Mouse (Mus musculus): Measurements from ENCODE around the gene Rtn4rl1. TPM values are rescaled to one million over a fixed set of nuclear protein-coding genes. Genes with fewer than 3 reads are reported as not detected.
"Not testable (repeated sequence)": the region's sequence is repeated elsewhere in the genome, so short reads cannot be mapped to it uniquely, and the experiment has no call there.

The Rtn4rl1 gene
- polyA plus RNA-seq, 1 experiment from 2014 or later = 1.4 TPM

DNA sequence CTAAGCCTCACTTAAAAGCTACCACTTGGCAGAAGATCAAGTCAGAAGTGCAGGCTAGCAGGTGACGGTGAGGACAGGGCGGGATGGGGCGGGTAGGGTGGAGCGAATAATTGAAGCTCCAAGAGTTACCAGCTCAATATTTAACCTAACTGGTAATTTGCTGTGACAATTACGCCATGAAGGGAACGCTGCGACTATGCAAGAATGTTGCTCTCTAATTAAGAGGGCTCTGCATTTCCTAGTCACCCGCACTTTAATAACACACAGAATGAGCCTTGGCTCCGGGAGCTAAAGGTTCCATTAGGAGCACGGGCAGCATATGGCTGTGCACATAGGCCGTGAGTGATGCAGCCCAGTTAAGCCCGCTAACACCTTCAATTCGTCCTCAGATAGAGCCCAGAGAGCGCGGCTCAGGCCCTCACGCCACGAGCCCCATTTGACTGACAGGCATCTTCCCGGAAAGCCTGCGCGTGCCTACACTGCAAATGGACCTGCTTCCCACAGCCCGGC lies 100.3 kb downstream of the Rtn4rl1 start:
- 49% methylated on average over 21 of the region's 21 CpGs for WGBS
- Histone ChIP-seq H3K4me1 (ENCODE audit: control insufficient read depth, insufficient read depth, low read length) (peaks cover 14% of the 10 kb centered on the region), H3K27me3 (ENCODE audit: control insufficient read depth, insufficient read depth, low read length) (no peaks in the 10 kb centered on the region), H3K4me3 (replicated peaks; ENCODE audit: low read length) (no peak overlapping the region), H3K27ac (ENCODE audit: low read length) (no peak overlapping the region), H3K9ac (ENCODE audit: low read length) (no peak overlapping the region), H3K36me3 (ENCODE audit: control insufficient read depth, insufficient read depth, low read length) (no peaks in the 10 kb centered on the region), H3K4me2 (ENCODE audit: low read depth, low read length) (no peak overlapping the region), H3K9me3 (replicated peaks; ENCODE audit: control insufficient read depth, low read length) (no peaks in the 10 kb centered on the region)
- 0 out of 2 replicates have a peak, but pooled peaks have one; percentile 14 for ATAC-seq (ENCODE audit: insufficient read depth, low FRiP score)

DNA sequence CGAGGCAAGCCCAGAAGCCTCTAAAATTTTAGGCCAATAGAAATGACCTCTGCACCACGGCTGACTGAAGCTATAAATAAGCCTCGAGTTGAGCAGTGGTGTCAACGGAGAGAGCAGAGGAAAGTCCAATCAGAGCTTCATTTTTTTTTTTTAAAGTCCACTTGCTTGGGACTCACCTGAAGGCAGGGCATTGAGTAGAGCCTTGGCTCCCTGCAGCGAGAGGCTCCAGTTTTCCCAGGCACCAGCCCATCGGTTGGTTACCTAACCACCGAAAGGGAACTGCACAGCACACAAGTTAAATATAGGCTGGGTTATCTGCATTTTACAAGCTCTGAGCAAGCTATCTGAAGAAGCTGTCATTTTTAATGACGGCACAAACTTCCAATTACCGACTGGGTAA lies 101.3 kb downstream of the Rtn4rl1 start:
- Histone ChIP-seq H3K27ac (ENCODE audit: low read length) (no peak overlapping the region), H3K27me3 (ENCODE audit: control insufficient read depth, insufficient read depth, low read length) (no peaks in the 10 kb centered on the region), H3K9ac (ENCODE audit: low read length) (no peak overlapping the region), H3K4me2 (ENCODE audit: low read depth, low read length) (no peak overlapping the region), H3K4me3 (replicated peaks; ENCODE audit: low read length) (no peak overlapping the region), H3K9me3 (replicated peaks; ENCODE audit: control insufficient read depth, low read length) (no peaks in the 10 kb centered on the region), H3K36me3 (ENCODE audit: control insufficient read depth, insufficient read depth, low read length) (no peaks in the 10 kb centered on the region; the same call in 1 of the 2 replicates), H3K4me1 (ENCODE audit: control insufficient read depth, insufficient read depth, low read length) (peaks cover 14% of the 10 kb centered on the region)
- 55% methylated on average over 9 of the region's 9 CpGs for WGBS
- no peak for ATAC-seq (ENCODE audit: insufficient read depth, low FRiP score)

DNA sequence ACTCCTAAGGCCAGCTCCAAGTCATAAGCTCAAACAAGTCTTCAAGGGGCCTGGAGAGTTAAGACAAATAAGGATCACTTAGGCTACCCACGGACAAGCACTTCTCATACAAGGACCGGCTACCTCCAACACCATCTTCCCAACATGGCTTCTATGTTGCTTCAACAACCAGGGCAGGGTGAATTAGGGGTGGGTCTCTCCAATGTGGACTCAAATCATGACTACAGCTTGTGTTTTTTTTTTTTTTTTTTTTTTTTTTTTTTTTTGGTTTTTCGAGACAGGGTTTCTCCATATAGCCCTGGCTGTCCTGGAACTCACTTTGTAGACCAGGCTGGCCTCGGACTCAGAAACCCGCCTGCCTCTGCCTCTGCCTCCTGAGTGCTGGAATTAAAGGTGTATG lies 102.0 kb downstream of the Rtn4rl1 start:
- not testable (repeated sequence) for H3K4me3 ChIP-seq (replicated peaks; ENCODE audit: low read length); H3K27ac ChIP-seq (ENCODE audit: low read length); H3K4me2 ChIP-seq (ENCODE audit: low read depth, low read length); H3K9ac ChIP-seq (ENCODE audit: low read length); H3K27me3 ChIP-seq (ENCODE audit: control insufficient read depth, insufficient read depth, low read length); H3K9me3 ChIP-seq (replicated peaks; ENCODE audit: control insufficient read depth, low read length); ATAC-seq (ENCODE audit: insufficient read depth, low FRiP score); H3K36me3 ChIP-seq (ENCODE audit: control insufficient read depth, insufficient read depth, low read length)
- peaks cover 14% of the 10 kb centered on the region for H3K4me1 ChIP-seq (ENCODE audit: control insufficient read depth, insufficient read depth, low read length)
- 90% methylated on average over 5 of the region's 5 CpGs for WGBS

DNA sequence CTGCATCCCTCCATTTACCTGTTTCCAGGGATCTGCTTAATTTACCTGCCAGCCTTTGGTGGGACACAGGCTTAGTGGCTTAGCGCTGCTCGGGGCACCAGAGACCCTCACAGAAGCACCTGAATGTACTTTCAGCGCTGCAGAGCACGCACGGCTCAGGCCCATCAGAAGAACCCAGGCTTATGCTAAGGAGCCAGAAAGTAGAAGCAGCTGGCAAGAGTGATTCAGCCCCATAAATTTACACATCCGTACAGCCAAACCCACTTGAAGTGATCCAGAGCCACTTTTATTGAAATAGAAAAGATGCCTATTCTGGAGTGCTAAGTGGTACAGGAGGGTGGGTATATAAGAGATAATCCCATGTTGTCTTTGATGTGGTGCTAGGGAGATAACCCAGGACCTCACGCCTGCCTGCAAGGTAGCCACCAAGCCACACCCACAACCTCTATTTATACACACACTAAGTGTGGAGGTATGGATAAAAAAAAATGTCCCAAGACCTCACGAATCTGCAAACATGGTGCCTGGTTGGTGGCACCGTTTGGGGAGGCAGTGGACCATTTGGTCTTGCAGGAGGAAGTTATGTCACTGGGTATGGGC lies 102.9 kb downstream of the Rtn4rl1 start:
- Histone ChIP-seq H3K4me3 (replicated peaks; ENCODE audit: low read length) (no peak overlapping the region), H3K27me3 (ENCODE audit: control insufficient read depth, insufficient read depth, low read length) (no peaks in the 10 kb centered on the region), H3K9ac (ENCODE audit: low read length) (no peak overlapping the region), H3K4me1 (ENCODE audit: control insufficient read depth, insufficient read depth, low read length) (peaks cover 14% of the 10 kb centered on the region), H3K9me3 (replicated peaks; ENCODE audit: control insufficient read depth, low read length) (no peaks in the 10 kb centered on the region), H3K36me3 (ENCODE audit: control insufficient read depth, insufficient read depth, low read length) (peaks cover 5% of the 10 kb centered on the region), H3K27ac (ENCODE audit: low read length) (no peak overlapping the region), H3K4me2 (ENCODE audit: low read depth, low read length) (no peak overlapping the region)
- ATAC-seq (ENCODE audit: insufficient read depth, low FRiP score) = no peak
- 73% methylated on average over 9 of the region's 9 CpGs for WGBS

DNA sequence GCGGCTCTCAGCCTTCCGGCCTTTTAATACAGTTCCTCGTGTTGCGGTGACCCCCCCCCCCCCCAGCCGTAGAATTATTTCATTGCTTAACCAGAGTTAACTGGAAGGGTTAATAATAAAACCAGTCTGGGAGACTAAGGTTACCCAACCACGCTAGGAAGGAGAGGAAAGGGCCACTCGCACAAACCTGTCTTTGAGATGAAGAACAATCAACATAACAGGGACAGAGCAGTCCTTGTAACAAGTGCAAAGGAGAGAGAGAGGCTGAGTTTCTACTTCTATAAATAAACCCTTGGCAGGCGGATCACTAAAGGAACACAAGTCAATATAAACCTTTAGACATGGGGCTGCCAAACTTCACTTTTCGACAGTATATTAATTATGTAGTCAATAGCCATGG lies 104.0 kb downstream of the Rtn4rl1 start:
- Histone ChIP-seq H3K36me3 (ENCODE audit: control insufficient read depth, insufficient read depth, low read length) (peaks cover 5% of the 10 kb centered on the region), H3K27me3 (ENCODE audit: control insufficient read depth, insufficient read depth, low read length) (no peaks in the 10 kb centered on the region), H3K9me3 (replicated peaks; ENCODE audit: control insufficient read depth, low read length) (no peaks in the 10 kb centered on the region), H3K4me3 (replicated peaks; ENCODE audit: low read length) (no peak overlapping the region), H3K27ac (ENCODE audit: low read length) (no peak overlapping the region), H3K9ac (ENCODE audit: low read length) (no peak overlapping the region), H3K4me2 (ENCODE audit: low read depth, low read length) (no peak overlapping the region), H3K4me1 (ENCODE audit: control insufficient read depth, insufficient read depth, low read length) (peaks cover 14% of the 10 kb centered on the region)
- WGBS = 60% methylated on average over 9 of the region's 9 CpGs
- ATAC-seq (ENCODE audit: insufficient read depth, low FRiP score) = no peak

DNA sequence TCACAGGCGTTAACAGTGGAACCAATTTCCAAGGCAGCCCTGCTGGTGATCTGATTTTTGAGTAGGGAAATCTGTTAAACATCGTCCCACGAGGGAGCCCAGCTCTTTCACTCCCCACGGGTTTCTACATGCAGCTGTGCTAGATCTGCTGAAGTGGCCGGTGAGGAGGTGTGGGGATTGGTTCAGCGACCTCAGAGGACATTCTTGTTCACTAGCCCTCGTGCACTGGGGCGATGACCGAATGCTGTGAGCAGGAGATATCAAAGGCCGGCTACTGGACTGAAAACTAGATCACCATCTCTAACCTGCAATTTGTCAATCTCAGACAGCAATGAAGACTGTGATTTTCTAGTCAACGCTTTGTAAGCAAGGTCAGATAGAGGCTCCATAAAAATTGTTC lies 104.9 kb downstream of the Rtn4rl1 start:
- no peak overlapping the region for H3K9ac ChIP-seq (ENCODE audit: low read length)
- no peak for ATAC-seq (ENCODE audit: insufficient read depth, low FRiP score)
- no peak overlapping the region for H3K4me3 ChIP-seq (replicated peaks; ENCODE audit: low read length)
- no peak overlapping the region for H3K4me2 ChIP-seq (ENCODE audit: low read depth, low read length)
- peaks cover 5% of the 10 kb centered on the region for H3K36me3 ChIP-seq (ENCODE audit: control insufficient read depth, insufficient read depth, low read length)
- H3K4me1 ChIP-seq (ENCODE audit: control insufficient read depth, insufficient read depth, low read length) = peaks cover 11% of the 10 kb centered on the region
- no peaks in the 10 kb centered on the region for H3K27me3 ChIP-seq (ENCODE audit: control insufficient read depth, insufficient read depth, low read length)
- 46% methylated on average over 11 of the region's 11 CpGs for WGBS
- H3K9me3 ChIP-seq (replicated peaks; ENCODE audit: control insufficient read depth, low read length) = no peaks in the 10 kb centered on the region
- no peak overlapping the region for H3K27ac ChIP-seq (ENCODE audit: low read length)

DNA sequence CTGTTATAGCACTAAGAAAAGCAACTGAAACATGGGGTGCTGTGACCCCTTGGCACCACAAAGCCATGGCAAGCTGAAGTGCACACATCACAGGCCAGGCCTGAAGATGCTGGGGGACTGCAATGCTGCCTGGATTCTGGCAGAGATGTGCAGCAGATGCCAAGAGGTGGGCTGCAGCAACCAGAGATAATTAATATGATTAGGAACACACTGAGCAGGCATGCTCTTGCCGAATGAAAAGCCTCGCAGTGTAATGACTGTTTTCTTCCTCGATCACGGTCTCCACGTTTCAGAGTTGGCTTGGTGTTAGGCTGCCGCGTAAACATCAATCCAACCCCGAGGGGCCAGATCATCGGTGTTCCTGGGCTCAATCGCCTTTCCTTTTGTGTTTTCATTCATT lies 106.2 kb downstream of the Rtn4rl1 start:
- WGBS = 85% methylated on average over 10 of the region's 10 CpGs
- H3K9ac ChIP-seq (ENCODE audit: low read length) = no peak overlapping the region
- ATAC-seq (ENCODE audit: insufficient read depth, low FRiP score) = no peak
- no peaks in the 10 kb centered on the region for H3K27me3 ChIP-seq (ENCODE audit: control insufficient read depth, insufficient read depth, low read length)
- H3K4me3 ChIP-seq (replicated peaks; ENCODE audit: low read length) = no peak overlapping the region
- H3K4me1 ChIP-seq (ENCODE audit: control insufficient read depth, insufficient read depth, low read length) = 0 out of 2 replicates have a peak, but pooled peaks cover 4% of the 10 kb centered on the region
- no peak overlapping the region for H3K27ac ChIP-seq (ENCODE audit: low read length)
- H3K4me2 ChIP-seq (ENCODE audit: low read depth, low read length) = no peak overlapping the region
- peaks cover 5% of the 10 kb centered on the region for H3K36me3 ChIP-seq (ENCODE audit: control insufficient read depth, insufficient read depth, low read length)
- no peaks in the 10 kb centered on the region for H3K9me3 ChIP-seq (replicated peaks; ENCODE audit: control insufficient read depth, low read length)

DNA sequence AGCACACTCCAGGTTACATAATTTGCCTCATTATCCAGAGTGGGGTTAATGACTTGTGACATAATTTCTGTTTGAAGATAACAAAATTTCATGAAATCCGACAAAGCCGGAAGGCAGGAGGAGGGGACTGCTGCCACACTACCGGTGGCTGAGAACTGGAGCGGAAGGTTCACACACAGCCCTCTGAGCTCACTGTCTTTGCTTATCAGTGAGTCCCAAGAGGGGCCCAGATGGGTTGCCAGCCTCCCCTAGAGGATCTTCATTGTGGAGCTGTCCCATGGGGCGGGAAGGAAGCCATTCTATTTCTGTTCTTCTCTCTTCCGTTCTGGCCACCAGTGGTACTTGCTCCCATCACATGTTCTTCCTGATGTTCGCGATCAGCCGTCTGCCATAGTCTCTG lies 107.4 kb downstream of the Rtn4rl1 start:
- no peaks in the 10 kb centered on the region for H3K27me3 ChIP-seq (ENCODE audit: control insufficient read depth, insufficient read depth, low read length)
- H3K9me3 ChIP-seq (replicated peaks; ENCODE audit: control insufficient read depth, low read length) = no peaks in the 10 kb centered on the region
- H3K27ac ChIP-seq (ENCODE audit: low read length) = no peak overlapping the region
- H3K9ac ChIP-seq (ENCODE audit: low read length) = no peak overlapping the region
- H3K4me1 ChIP-seq (ENCODE audit: control insufficient read depth, insufficient read depth, low read length) = 0 out of 2 replicates have a peak, but pooled peaks cover 4% of the 10 kb centered on the region
- 83% methylated on average over 9 of the region's 9 CpGs for WGBS
- H3K4me3 ChIP-seq (replicated peaks; ENCODE audit: low read length) = no peak overlapping the region
- peaks cover 11% of the 10 kb centered on the region for H3K36me3 ChIP-seq (ENCODE audit: control insufficient read depth, insufficient read depth, low read length)
- no peak for ATAC-seq (ENCODE audit: insufficient read depth, low FRiP score)
- H3K4me2 ChIP-seq (ENCODE audit: low read depth, low read length) = no peak overlapping the region

DNA sequence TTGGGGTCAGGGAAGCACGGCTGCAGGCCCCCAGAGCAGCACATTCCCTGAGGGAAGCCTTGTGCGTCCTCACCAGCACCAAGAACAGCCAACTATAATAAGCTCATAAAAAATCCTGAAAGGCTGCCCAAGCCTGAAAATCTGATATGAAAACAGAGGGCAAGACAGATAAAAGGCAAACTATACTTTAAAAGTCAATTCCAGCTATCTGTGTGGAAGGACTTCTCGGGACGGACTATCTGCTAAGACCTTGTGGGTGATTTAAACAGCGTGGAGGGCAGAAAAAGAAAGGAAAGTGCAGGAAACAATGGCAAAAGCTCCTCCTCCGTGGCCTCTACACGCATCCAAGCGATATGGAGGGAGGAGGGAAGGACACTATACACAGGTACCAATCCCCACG lies 111.2 kb downstream of the Rtn4rl1 start:
- no peak for ATAC-seq (ENCODE audit: insufficient read depth, low FRiP score)
- H3K36me3 ChIP-seq (ENCODE audit: control insufficient read depth, insufficient read depth, low read length) = peaks cover 26% of the 10 kb centered on the region
- H3K4me3 ChIP-seq (replicated peaks; ENCODE audit: low read length) = no peak overlapping the region
- 78% methylated on average over 9 of the region's 9 CpGs for whole genome bisulfite sequencing
- H3K27ac ChIP-seq (ENCODE audit: low read length) = no peak overlapping the region
- H3K4me1 ChIP-seq (ENCODE audit: control insufficient read depth, insufficient read depth, low read length) = no peaks in the 10 kb centered on the region
- no peaks in the 10 kb centered on the region for H3K9me3 ChIP-seq (replicated peaks; ENCODE audit: control insufficient read depth, low read length)
- no peaks in the 10 kb centered on the region for H3K27me3 ChIP-seq (ENCODE audit: control insufficient read depth, insufficient read depth, low read length)
- H3K4me2 ChIP-seq (ENCODE audit: low read depth, low read length) = no peak overlapping the region
- H3K9ac ChIP-seq (ENCODE audit: low read length) = no peak overlapping the region

Measured in stomach, embryonic 16.5 days (tissue).